Mouse (Mus musculus): Measurements from ENCODE around the gene Usp45. TPM values are rescaled to one million over a fixed set of nuclear protein-coding genes. Genes with fewer than 3 reads are reported as not detected.
A peak's percentile ranks its signal among the peaks of the same experiment; 100 is the strongest.

Gene Usp45
- polyA plus RNA-seq, 1 experiment from 2014 or later: 15.2 TPM

DNA sequence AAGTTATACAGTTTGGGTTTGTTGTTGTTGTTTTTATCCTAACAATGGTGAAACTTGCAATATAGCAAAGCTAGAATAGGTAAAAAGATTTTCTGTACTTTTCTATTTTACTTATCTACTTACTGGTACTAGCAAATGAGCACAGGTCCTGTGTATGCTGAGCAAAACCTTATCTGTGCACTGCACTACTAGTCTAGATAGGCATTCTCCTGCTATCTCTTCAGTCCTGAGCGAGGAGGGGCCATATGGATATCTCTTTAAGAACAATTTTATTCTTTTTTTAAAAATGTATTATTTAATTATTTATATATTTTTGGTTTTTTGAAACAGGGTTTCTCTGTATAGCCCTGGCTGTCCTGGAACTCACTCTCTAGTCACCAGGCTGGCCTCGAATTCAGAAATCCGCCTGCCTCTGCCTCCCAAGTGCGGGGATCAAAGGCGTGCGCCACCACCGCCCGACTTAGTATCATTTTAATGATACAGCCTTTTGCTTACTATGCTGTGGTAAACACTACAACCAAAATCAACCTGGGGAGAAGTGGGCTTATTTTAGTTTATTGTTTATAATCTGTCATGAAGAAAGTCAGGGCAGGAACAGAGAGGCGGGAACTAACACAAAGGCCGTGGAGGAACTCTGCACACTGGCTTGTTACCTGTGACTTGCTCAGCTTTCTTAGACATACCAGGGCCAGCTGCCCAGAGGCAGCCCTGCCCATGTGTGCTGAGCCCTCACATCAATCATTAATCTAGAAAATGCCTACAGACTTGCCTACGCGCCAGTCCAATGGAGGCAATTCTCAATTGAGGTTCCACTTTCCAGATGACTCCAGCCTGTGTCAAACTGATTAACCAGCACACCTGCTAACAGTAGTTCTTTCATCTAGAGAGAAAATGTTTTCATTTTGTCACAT is 14.1 kb downstream of the Usp45 start:
- no peaks in the 10 kb centered on the region for H3K27me3 ChIP-seq (ENCODE audit: control insufficient read depth, insufficient read depth, low read length)

DNA sequence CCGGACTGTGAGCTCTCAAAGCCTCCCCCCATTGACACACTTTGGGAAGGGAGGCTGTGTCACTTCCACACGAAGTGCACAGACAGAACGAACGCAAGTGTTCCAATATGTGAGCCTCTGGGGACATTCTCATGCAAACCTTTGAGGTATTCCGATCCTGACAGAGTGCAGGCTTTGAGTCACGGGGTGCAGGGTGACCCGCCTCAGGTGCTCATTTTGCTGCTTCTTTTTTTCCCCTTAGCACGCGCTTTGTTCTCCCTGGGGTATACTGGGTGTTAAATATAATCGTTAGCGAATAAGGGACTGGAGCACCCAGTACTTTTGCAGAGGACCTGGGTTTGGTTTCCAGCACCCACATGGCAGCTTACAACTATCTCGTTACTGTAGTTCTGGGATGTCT is 19.3 kb downstream of the Usp45 start:
- 96% methylated on average over 12 of the region's 12 CpGs for WGBS
- 0 out of 2 replicates have a peak, but pooled peaks cover 2% of the 10 kb centered on the region for H3K36me3 ChIP-seq (ENCODE audit: control insufficient read depth, insufficient read depth, low read length)
- ATAC-seq (ENCODE audit: insufficient read depth, low FRiP score, low TSS enrichment): no peak

More for the DNA sequence above, 14.1 kb downstream of the Usp45 start:
- Histone ChIP-seq H3K9me3 (ENCODE audit: control insufficient read depth, low read length) (no peaks in the 10 kb centered on the region), H3K9ac (ENCODE audit: low read length) (no peak overlapping the region), H3K4me2 (ENCODE audit: low read depth) (no peak overlapping the region), H3K27ac (ENCODE audit: low read depth, low read length) (no peak overlapping the region), H3K4me3 (ENCODE audit: low read depth, low read length) (no peak overlapping the region), H3K4me1 (ENCODE audit: control insufficient read depth, insufficient read depth, low read length) (no peaks in the 10 kb centered on the region; the same call in 1 of the 2 replicates), H3K36me3 (ENCODE audit: control insufficient read depth, insufficient read depth, low read length) (0 out of 2 replicates have a peak, but pooled peaks cover 2% of the 10 kb centered on the region)
- 96% methylated on average over 12 of the region's 12 CpGs for WGBS
- no peak for DNase-seq (ENCODE audit: low spot score)
- no peak for ATAC-seq (ENCODE audit: insufficient read depth, low FRiP score, low TSS enrichment)

DNA sequence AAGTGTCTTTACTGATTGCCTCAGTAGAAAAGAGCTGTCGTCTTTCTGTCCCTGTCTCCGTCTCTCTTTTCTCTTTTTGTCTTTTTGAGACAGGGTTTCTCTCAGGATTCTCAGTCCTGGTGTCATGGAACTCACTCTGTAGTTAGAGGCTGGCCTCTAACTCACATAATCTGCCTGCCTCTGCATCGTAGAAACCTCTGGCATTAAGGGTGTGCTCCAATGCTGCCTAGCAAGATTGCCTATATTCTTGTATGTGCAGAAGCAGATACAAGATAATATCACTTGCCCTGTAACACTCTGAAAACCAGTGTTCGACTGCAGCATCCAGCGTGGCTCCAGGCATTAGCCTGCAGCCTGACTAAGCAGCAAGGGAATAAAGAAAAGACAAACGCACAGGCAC is 21.9 kb downstream of the Usp45 start:
- Histone ChIP-seq H3K4me3 (ENCODE audit: low read depth, low read length) (no peak overlapping the region), H3K27me3 (ENCODE audit: control insufficient read depth, insufficient read depth, low read length) (no peaks in the 10 kb centered on the region), H3K36me3 (ENCODE audit: control insufficient read depth, insufficient read depth, low read length) (no peaks in the 10 kb centered on the region), H3K9ac (ENCODE audit: low read length) (no peak overlapping the region), H3K27ac (ENCODE audit: low read depth, low read length) (no peak overlapping the region), H3K4me1 (ENCODE audit: control insufficient read depth, insufficient read depth, low read length) (no peaks in the 10 kb centered on the region), H3K9me3 (ENCODE audit: control insufficient read depth, low read length) (no peaks in the 10 kb centered on the region), H3K4me2 (ENCODE audit: low read depth) (no peak overlapping the region)
- 89% methylated on average over 6 of the region's 6 CpGs for WGBS
- DNase-seq (ENCODE audit: low spot score): no peak
- no peak for ATAC-seq (ENCODE audit: insufficient read depth, low FRiP score, low TSS enrichment)

More for the DNA sequence above, 19.3 kb downstream of the Usp45 start:
- Histone ChIP-seq H3K27ac (ENCODE audit: low read depth, low read length) (no peak overlapping the region), H3K4me1 (ENCODE audit: control insufficient read depth, insufficient read depth, low read length) (no peaks in the 10 kb centered on the region), H3K27me3 (ENCODE audit: control insufficient read depth, insufficient read depth, low read length) (no peaks in the 10 kb centered on the region), H3K4me3 (ENCODE audit: low read depth, low read length) (no peak overlapping the region), H3K4me2 (ENCODE audit: low read depth) (no peak overlapping the region), H3K9ac (ENCODE audit: low read length) (no peak overlapping the region), H3K9me3 (ENCODE audit: control insufficient read depth, low read length) (no peaks in the 10 kb centered on the region)
- no peak for DNase-seq (ENCODE audit: low spot score)

DNA sequence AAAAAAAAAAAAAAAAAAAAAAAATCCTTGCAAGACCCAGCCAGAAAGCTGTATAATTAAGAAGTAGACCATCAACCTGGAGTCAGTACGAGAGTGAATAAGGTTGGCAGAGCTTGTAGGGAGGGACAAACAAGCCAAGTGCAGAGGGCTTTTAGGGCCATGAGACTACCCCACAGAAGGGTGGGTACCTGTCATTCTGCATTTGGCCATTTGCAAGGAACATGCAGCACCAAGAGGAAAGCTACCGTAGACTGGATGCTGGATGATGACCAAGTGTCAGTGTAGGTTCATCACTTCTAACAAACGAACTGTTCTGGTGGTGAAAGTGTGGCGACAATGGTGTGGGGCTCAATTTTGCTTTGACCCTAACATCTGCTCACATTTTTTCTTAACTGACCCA is 22.9 kb downstream of the Usp45 start:
- WGBS: 91% methylated on average over 4 of the region's 4 CpGs
- Histone ChIP-seq H3K9ac (ENCODE audit: low read length) (no peak overlapping the region), H3K36me3 (ENCODE audit: control insufficient read depth, insufficient read depth, low read length) (no peaks in the 10 kb centered on the region), H3K4me1 (ENCODE audit: control insufficient read depth, insufficient read depth, low read length) (no peaks in the 10 kb centered on the region), H3K4me2 (ENCODE audit: low read depth) (no peak overlapping the region), H3K27ac (ENCODE audit: low read depth, low read length) (no peak overlapping the region), H3K9me3 (ENCODE audit: control insufficient read depth, low read length) (no peaks in the 10 kb centered on the region), H3K27me3 (ENCODE audit: control insufficient read depth, insufficient read depth, low read length) (no peaks in the 10 kb centered on the region), H3K4me3 (ENCODE audit: low read depth, low read length) (no peak overlapping the region)
- ATAC-seq (ENCODE audit: insufficient read depth, low FRiP score, low TSS enrichment) (no peak), DNase-seq (ENCODE audit: low spot score) (no peak)

DNA sequence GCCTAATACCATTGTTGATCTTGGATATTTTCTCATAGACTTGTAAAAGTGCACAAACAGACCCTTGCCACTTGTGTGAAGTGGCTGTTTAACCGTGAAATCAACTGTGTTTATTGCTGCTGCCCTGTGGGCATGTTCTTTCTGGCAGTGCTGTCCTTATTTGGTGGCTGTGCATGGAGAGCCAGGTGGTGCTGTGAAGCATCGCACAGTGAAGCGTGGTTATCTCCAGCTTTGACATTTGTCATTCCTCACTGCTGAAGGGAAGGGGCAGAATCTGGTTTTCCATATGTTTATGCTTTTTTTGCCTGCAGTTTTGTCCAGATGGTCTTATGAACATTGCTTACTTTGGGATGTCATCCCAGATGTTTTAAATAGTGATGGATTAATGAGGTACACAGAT is 26.7 kb downstream of the Usp45 start:
- no peaks in the 10 kb centered on the region for H3K9me3 ChIP-seq (ENCODE audit: control insufficient read depth, low read length)
- H3K27me3 ChIP-seq (ENCODE audit: control insufficient read depth, insufficient read depth, low read length): no peaks in the 10 kb centered on the region
- ATAC-seq (ENCODE audit: insufficient read depth, low FRiP score, low TSS enrichment) (no peak), DNase-seq (ENCODE audit: low spot score) (no peak)
- H3K4me2 ChIP-seq (ENCODE audit: low read depth): no peak overlapping the region
- 57% methylated on average over 3 of the region's 3 CpGs for WGBS
- no peak overlapping the region for H3K27ac ChIP-seq (ENCODE audit: low read depth, low read length)
- no peak overlapping the region for H3K4me3 ChIP-seq (ENCODE audit: low read depth, low read length)
- H3K9ac ChIP-seq (ENCODE audit: low read length): no peak overlapping the region
- no peaks in the 10 kb centered on the region for H3K4me1 ChIP-seq (ENCODE audit: control insufficient read depth, insufficient read depth, low read length)
- no peaks in the 10 kb centered on the region for H3K36me3 ChIP-seq (ENCODE audit: control insufficient read depth, insufficient read depth, low read length)

DNA sequence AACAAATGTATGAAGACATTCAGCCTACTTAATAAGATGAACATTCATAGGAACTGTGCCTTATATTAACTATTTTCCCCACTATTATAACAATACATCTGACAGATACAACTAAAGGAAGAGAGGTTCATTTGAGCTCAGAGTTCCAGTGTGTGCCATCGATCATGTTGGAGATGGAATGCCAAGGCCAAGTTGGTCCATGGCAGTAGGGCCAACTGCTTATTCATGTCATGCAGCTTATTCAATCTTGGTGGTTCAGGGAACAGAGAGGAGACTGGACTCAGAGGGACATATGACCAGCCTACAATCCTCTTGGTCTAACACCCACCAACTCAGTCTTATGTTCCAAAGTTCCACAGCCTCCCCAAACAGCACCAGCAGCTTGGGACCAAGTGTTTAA is 34.1 kb downstream of the Usp45 start:
- ATAC-seq (ENCODE audit: insufficient read depth, low FRiP score, low TSS enrichment): no peak
- Histone ChIP-seq H3K27me3 (ENCODE audit: control insufficient read depth, insufficient read depth, low read length) (no peaks in the 10 kb centered on the region), H3K9me3 (ENCODE audit: control insufficient read depth, low read length) (no peaks in the 10 kb centered on the region), H3K36me3 (ENCODE audit: control insufficient read depth, insufficient read depth, low read length) (peaks cover 2% of the 10 kb centered on the region; the same call in 1 of the 2 replicates), H3K9ac (ENCODE audit: low read length) (no peak overlapping the region), H3K4me1 (ENCODE audit: control insufficient read depth, insufficient read depth, low read length) (no peaks in the 10 kb centered on the region), H3K27ac (ENCODE audit: low read depth, low read length) (no peak overlapping the region), H3K4me3 (ENCODE audit: low read depth, low read length) (no peak overlapping the region), H3K4me2 (ENCODE audit: low read depth) (no peak overlapping the region)
- DNase-seq (ENCODE audit: low spot score): no peak
- WGBS: 100% methylated on average over 1 of the region's 1 CpGs

DNA sequence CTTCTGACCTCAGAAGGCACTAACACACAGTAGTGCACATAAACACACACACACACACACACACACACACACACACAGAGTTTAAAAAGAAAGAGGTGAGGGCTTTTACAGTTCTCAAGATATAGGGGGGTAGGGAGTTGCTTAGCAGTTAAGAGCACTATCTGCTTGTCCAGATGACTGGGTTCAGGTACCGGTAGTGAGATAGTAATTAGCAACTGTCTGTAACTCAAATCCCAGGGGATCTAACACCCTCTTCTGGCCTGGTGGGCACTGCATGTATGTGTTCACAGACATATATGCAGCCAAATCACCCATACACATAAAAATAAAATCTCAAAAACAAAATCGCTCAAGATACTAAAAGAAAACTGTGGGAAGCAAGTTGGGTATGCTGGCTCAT is 34.7 kb downstream of the Usp45 start:
- H3K9ac ChIP-seq (ENCODE audit: low read length): no peak overlapping the region
- H3K4me3 ChIP-seq (ENCODE audit: low read depth, low read length): no peak overlapping the region
- no peaks in the 10 kb centered on the region for H3K27me3 ChIP-seq (ENCODE audit: control insufficient read depth, insufficient read depth, low read length)
- WGBS: 90% methylated on average over 2 of the region's 2 CpGs
- no peaks in the 10 kb centered on the region for H3K4me1 ChIP-seq (ENCODE audit: control insufficient read depth, insufficient read depth, low read length)
- no peaks in the 10 kb centered on the region for H3K9me3 ChIP-seq (ENCODE audit: control insufficient read depth, low read length)
- no peak for DNase-seq (ENCODE audit: low spot score)
- peaks cover 2% of the 10 kb centered on the region; the same call in 1 of the 2 replicates for H3K36me3 ChIP-seq (ENCODE audit: control insufficient read depth, insufficient read depth, low read length)
- ATAC-seq (ENCODE audit: insufficient read depth, low FRiP score, low TSS enrichment): no peak
- no peak overlapping the region for H3K27ac ChIP-seq (ENCODE audit: low read depth, low read length)
- no peak overlapping the region for H3K4me2 ChIP-seq (ENCODE audit: low read depth)

DNA sequence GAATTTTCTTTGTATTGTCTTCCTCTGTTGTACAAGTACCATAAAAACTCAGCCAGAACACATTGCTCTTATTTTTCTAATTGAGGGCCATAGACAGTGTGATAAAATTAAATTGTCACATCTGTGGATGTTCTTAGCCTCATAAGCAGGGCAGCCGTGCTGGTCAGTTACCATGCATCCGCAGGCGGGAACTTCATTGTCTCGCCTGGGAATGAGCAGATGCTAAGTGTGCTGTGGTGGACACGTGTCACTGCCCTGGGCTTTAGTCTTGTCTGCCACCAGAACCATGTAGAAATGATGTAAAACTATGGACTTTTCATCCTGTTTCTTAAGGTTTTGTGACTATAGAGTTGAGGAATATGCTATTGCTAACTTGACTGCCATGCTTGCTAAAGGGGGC is 40.2 kb downstream of the Usp45 start:
- Histone ChIP-seq H3K36me3 (ENCODE audit: control insufficient read depth, insufficient read depth, low read length) (peaks cover 2% of the 10 kb centered on the region), H3K4me2 (ENCODE audit: low read depth) (no peak overlapping the region), H3K9me3 (ENCODE audit: control insufficient read depth, low read length) (no peaks in the 10 kb centered on the region), H3K27ac (ENCODE audit: low read depth, low read length) (no peak overlapping the region), H3K4me3 (ENCODE audit: low read depth, low read length) (no peak overlapping the region), H3K9ac (ENCODE audit: low read length) (no peak overlapping the region), H3K27me3 (ENCODE audit: control insufficient read depth, insufficient read depth, low read length) (no peaks in the 10 kb centered on the region), H3K4me1 (ENCODE audit: control insufficient read depth, insufficient read depth, low read length) (peaks cover 2% of the 10 kb centered on the region; the same call in 1 of the 2 replicates)
- WGBS: 61% methylated on average over 5 of the region's 5 CpGs
- ATAC-seq (ENCODE audit: insufficient read depth, low FRiP score, low TSS enrichment) (peak; percentile 82), DNase-seq (ENCODE audit: low spot score) (peak; percentile 51)

DNA sequence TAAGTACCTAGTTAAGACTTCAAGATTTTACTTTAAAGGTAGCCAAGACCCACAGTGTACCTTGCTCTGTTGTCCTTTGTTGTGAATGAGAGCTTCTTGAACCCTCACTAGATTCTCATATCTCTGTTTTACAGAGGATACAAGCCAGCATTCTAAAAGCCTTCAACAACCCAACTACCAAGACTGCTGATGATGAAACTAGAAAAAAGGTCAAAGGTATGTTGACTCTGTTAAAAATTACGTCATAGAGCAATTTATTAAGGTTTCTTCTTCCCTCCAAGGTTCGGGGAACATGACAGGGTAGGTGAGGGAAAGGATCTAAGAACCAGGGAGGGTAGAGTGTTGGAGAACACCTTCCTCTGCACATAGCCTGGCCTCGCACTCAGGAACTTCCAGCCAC is 43.7 kb downstream of the Usp45 start:
- Histone ChIP-seq H3K4me2 (ENCODE audit: low read depth) (no peak overlapping the region), H3K27ac (ENCODE audit: low read depth, low read length) (no peak overlapping the region), H3K9me3 (ENCODE audit: control insufficient read depth, low read length) (no peaks in the 10 kb centered on the region), H3K4me1 (ENCODE audit: control insufficient read depth, insufficient read depth, low read length) (peaks cover 2% of the 10 kb centered on the region; the same call in 1 of the 2 replicates), H3K36me3 (ENCODE audit: control insufficient read depth, insufficient read depth, low read length) (no peaks in the 10 kb centered on the region; the same call in 1 of the 2 replicates), H3K9ac (ENCODE audit: low read length) (no peak overlapping the region), H3K4me3 (ENCODE audit: low read depth, low read length) (no peak overlapping the region), H3K27me3 (ENCODE audit: control insufficient read depth, insufficient read depth, low read length) (no peaks in the 10 kb centered on the region)
- ATAC-seq (ENCODE audit: insufficient read depth, low FRiP score, low TSS enrichment) (no peak), DNase-seq (ENCODE audit: low spot score) (no peak)
- 89% methylated on average over 3 of the region's 3 CpGs for WGBS

Data from neural tube, embryonic 11.5 days (tissue).